Mouse (Mus musculus): ENCODE results near the gene Them4. TPM values are rescaled to one million over a fixed set of nuclear protein-coding genes. Genes with fewer than 3 reads are reported as not detected.

Gene Them4
- total RNA-seq, 2 experiments from 2014 or later: 26.5 to 29.2 TPM

Other genes with a start within 250 kb of the Them4 start
- not detected for gene Gm10697, start 237.4 kb upstream of the Them4 start, total RNA-seq (2021)
- not detected for gene Gm10696, start 131.9 kb upstream of the Them4 start, total RNA-seq (2021)
- not detected for gene Gm5286, start 113.4 kb upstream of the Them4 start, total RNA-seq (2021)
- under 1 TPM in 1 of 2 experiments, not detected in 1; 0.32 TPM for gene Gm4778, start 46.1 kb upstream of the Them4 start, total RNA-seq (2021)
- not detected for gene Them5, start 32.0 kb downstream of the Them4 start, total RNA-seq (2021)
- under 1 TPM; 0.71 to 0.81 TPM for gene C2cd4d, start 52.3 kb downstream of the Them4 start, total RNA-seq (2021)
- under 1 TPM in 1 of 2 experiments, not detected in 1; 0.30 TPM for gene Rorc, start 62.7 kb downstream of the Them4 start, total RNA-seq (2021)
- gene Lingo4, start 88.4 kb downstream of the Them4 start, total RNA-seq (2021): under 1 TPM; 0.67 to 0.94 TPM
- 10 to 100 TPM; 39.0 to 40.0 TPM for gene Tdrkh, start 103.2 kb downstream of the Them4 start, total RNA-seq (2021)
- 10 to 100 TPM; 39.8 to 41.2 TPM for gene Mrpl9, start 133.2 kb downstream of the Them4 start, total RNA-seq (2021)
- gene Oaz3, start 133.8 kb downstream of the Them4 start, total RNA-seq (2021): not detected
- 100 to 1,000 TPM; 242 to 260 TPM for gene Celf3, start 168.2 kb downstream of the Them4 start, total RNA-seq (2021)
- 1 to 10 TPM; 6.8 to 8.7 TPM for gene Riiad1, start 170.3 kb downstream of the Them4 start, total RNA-seq (2021)

Data from left cerebral cortex, postnatal 10 days (tissue).